Mouse (Mus musculus) CH12.LX (cell line): ENCODE data around the gene Tm7sf2. TPM values are rescaled to one million over a fixed set of nuclear protein-coding genes. Genes with fewer than 3 reads are reported as not detected.

ENCODE experiments used
- DNase-seq: peaks from one replicate; pipeline ENCODE4 v3.0.0-alpha.2; 2013; ENCODE audit errors: extremely low read depth
- H3K27ac ChIP-seq: 2 replicates; pipeline ENCODE4 v1.5.1; 2012; ENCODE audit warnings: low read depth, mild to moderate bottlenecking, control low read depth, moderate library complexity; ENCODE audit not compliant: insufficient read depth
- H3K27me3 ChIP-seq: replicated peaks from 2 replicates; pipeline ENCODE3; 2012; ENCODE audit warnings: inconsistent platforms
- H3K36me3 ChIP-seq, 2 experiments: replicated peaks in 1 of 2; 2 replicates each; pipeline versions ENCODE3 to v1.6.1; 2012; ENCODE audit warnings: inconsistent platforms in 1 of 2, low read length in 1 of 2, mild to moderate bottlenecking in 1 of 2, mixed read lengths in 1 of 2, moderate library complexity in 1 of 2; ENCODE audit not compliant: control insufficient read depth in 1 of 2, insufficient read depth in 1 of 2
- H3K4me1 ChIP-seq, 2 experiments: 2 replicates each; pipeline ENCODE4 v1.6.1; 2012; ENCODE audit warnings: inconsistent platforms in 1 of 2, moderate library complexity in 1 of 2; ENCODE audit not compliant: insufficient read depth in 2 of 2, control insufficient read depth in 1 of 2
- H3K4me2 ChIP-seq: 2 replicates; pipeline ENCODE4 v1.6.1; 2012; ENCODE audit warnings: low read depth, mild to moderate bottlenecking, control low read depth; ENCODE audit not compliant: poor library complexity, insufficient read depth, severe bottlenecking
- H3K4me3 ChIP-seq, 3 experiments: fragments of 150-350 bp in 1 of 3; sonication (generic) in 1 of 3; replicated peaks in 1 of 3; 2 replicates each; pipeline versions ENCODE3 to v1.5.1; 2011 to 2012; ENCODE audit warnings: low read depth in 2 of 3, low read length in 2 of 3, mild to moderate bottlenecking in 2 of 3, moderate library complexity in 2 of 3, control low read depth in 1 of 3, improper control_type of control experiment in 1 of 3, inconsistent platforms in 1 of 3, mixed read lengths in 1 of 3; ENCODE audit not compliant: poor library complexity in 1 of 3
- H3K79me2 ChIP-seq: replicated peaks from 2 replicates; pipeline ENCODE4 v1.6.1; 2012; ENCODE audit warnings: mild to moderate bottlenecking, moderate library complexity; ENCODE audit not compliant: control insufficient read depth, poor library complexity, insufficient read depth, severe bottlenecking; ENCODE audit errors: extremely low read depth
- H3K9ac ChIP-seq: 2 replicates; pipeline ENCODE4 v1.6.1; 2012; ENCODE audit warnings: low read depth, mild to moderate bottlenecking, control low read depth, moderate library complexity; ENCODE audit not compliant: insufficient read depth
- H3K9me3 ChIP-seq: replicated peaks from 2 replicates; pipeline ENCODE3; 2012; ENCODE audit warnings: low read length, inconsistent platforms, mixed read lengths
- BHLHE40 ChIP-seq: IDR thresholded peaks from 2 replicates; pipeline ENCODE4 v1.6.1; 2011; ENCODE audit warnings: mild to moderate bottlenecking, low read depth, low read length, improper control_type of control experiment
- CHD1 ChIP-seq: IDR thresholded peaks from 2 replicates; pipeline ENCODE4 v1.6.1; 2012; ENCODE audit warnings: low read depth, low read length, improper control_type of control experiment, inconsistent platforms
- CHD2 ChIP-seq: IDR thresholded peaks from 2 replicates; pipeline ENCODE4 v1.6.1; 2011; ENCODE audit warnings: low read length, improper control_type of control experiment
- E2F4 ChIP-seq: IDR thresholded peaks from 2 replicates; pipeline ENCODE4 v1.6.1; 2011; ENCODE audit warnings: low read depth, low read length, improper control_type of control experiment; ENCODE audit not compliant: insufficient replicate concordance
- ELF1 ChIP-seq: IDR thresholded peaks from 2 replicates; pipeline ENCODE4 v1.6.1; 2014; ENCODE audit warnings: low read depth, mild to moderate bottlenecking, inconsistent platforms, low read length, improper control_type of control experiment
- EP300 ChIP-seq: IDR thresholded peaks from 2 replicates; pipeline ENCODE4 v1.6.1; 2011; ENCODE audit warnings: low read length, improper control_type of control experiment
- ETS1 ChIP-seq: conservative IDR thresholded peaks from 2 replicates; pipeline ENCODE4 v1.6.1; 2012; ENCODE audit warnings: low read depth, mild to moderate bottlenecking, inconsistent platforms, low read length, improper control_type of control experiment, moderate library complexity
- HCFC1 ChIP-seq: IDR thresholded peaks from 2 replicates; pipeline ENCODE4 v1.6.1; 2012; ENCODE audit warnings: low read depth, mild to moderate bottlenecking, inconsistent platforms, low read length, improper control_type of control experiment
- IRF4 ChIP-seq: IDR thresholded peaks from 2 replicates; pipeline ENCODE4 v1.6.1; 2014; ENCODE audit warnings: low read depth, mild to moderate bottlenecking, inconsistent platforms, low read length, improper control_type of control experiment
- JUN ChIP-seq: IDR thresholded peaks from 2 replicates; pipeline ENCODE4 v1.6.1; 2011; ENCODE audit warnings: low read depth, mild to moderate bottlenecking, low read length, improper control_type of control experiment, moderate library complexity; ENCODE audit not compliant: insufficient read depth
- MAZ ChIP-seq: IDR thresholded peaks from 2 replicates; pipeline ENCODE4 v1.6.1; 2012; ENCODE audit warnings: low read depth, mild to moderate bottlenecking, inconsistent platforms, low read length, improper control_type of control experiment, moderate library complexity
- MEF2A ChIP-seq: IDR thresholded peaks from 2 replicates; pipeline ENCODE4 v1.6.1; 2014; ENCODE audit warnings: low read depth, mild to moderate bottlenecking, inconsistent platforms, low read length, improper control_type of control experiment, borderline replicate concordance
- MYC ChIP-seq: IDR thresholded peaks from 2 replicates; pipeline ENCODE4 v1.6.1; 2011; ENCODE audit warnings: low read depth, mild to moderate bottlenecking, improper control_type of control experiment, low read length
- NRF1 ChIP-seq: IDR thresholded peaks from 2 replicates; pipeline ENCODE4 v1.6.1; 2014; ENCODE audit warnings: low read depth, mild to moderate bottlenecking, inconsistent platforms, low read length, improper control_type of control experiment, moderate library complexity
- PAX5 ChIP-seq: IDR thresholded peaks from 2 replicates; pipeline ENCODE4 v1.6.1; 2012; ENCODE audit warnings: low read length, inconsistent platforms, mixed read lengths
- POLR2A ChIP-seq: IDR thresholded peaks from 2 replicates; pipeline ENCODE4 v1.6.1; 2011; ENCODE audit warnings: low read depth, mild to moderate bottlenecking, improper control_type of control experiment, low read length
- POLR2AphosphoS2 ChIP-seq: IDR thresholded peaks from 2 replicates; pipeline ENCODE4 v1.6.1; 2011; ENCODE audit warnings: low read depth, low read length, improper control_type of control experiment
- SIN3A ChIP-seq: IDR thresholded peaks from 2 replicates; pipeline ENCODE4 v1.6.1; 2012; ENCODE audit warnings: low read length, improper control_type of control experiment, inconsistent platforms
- TBP ChIP-seq: conservative IDR thresholded peaks from 2 replicates; pipeline ENCODE4 v1.6.1; 2011; ENCODE audit warnings: low read depth, low read length, improper control_type of control experiment
- TCF12 ChIP-seq: IDR thresholded peaks from 2 replicates; pipeline ENCODE4 v1.6.1; 2014; ENCODE audit warnings: low read depth, mild to moderate bottlenecking, inconsistent platforms, low read length, improper control_type of control experiment
- USF2 ChIP-seq: conservative IDR thresholded peaks from 2 replicates; pipeline ENCODE4 v1.6.1; 2011; ENCODE audit warnings: low read depth, low read length, improper control_type of control experiment
- ZC3H11A ChIP-seq: IDR thresholded peaks from 2 replicates; pipeline ENCODE4 v1.6.1; 2012; ENCODE audit warnings: low read depth, mild to moderate bottlenecking, inconsistent platforms, low read length, improper control_type of control experiment
- ZMIZ1 ChIP-seq: IDR thresholded peaks from 2 replicates; pipeline ENCODE4 v1.6.1; 2012; ENCODE audit warnings: low read depth, mild to moderate bottlenecking, inconsistent platforms, low read length, improper control_type of control experiment
- ZNF384 ChIP-seq: IDR thresholded peaks from 2 replicates; pipeline ENCODE4 v1.6.1; 2012; ENCODE audit warnings: low read depth, low read length, improper control_type of control experiment, inconsistent platforms
- dilution Hi-C: fragments of 300-500 bp; cut with MboI; formaldehyde crosslinking; loops from 2 replicates; pipeline ENCODE4 v1.14.3; 2020; ENCODE audit warnings: low sequenced_read_pairs; ENCODE audit not compliant: extremely low pct_unique_long_range_greater_than_20kb, extremely low pct_ligation_motif_present
- in situ Hi-C: fragments of 300-500 bp; cut with MboI; formaldehyde crosslinking; loops from 3 replicates; pipeline ENCODE4 v1.14.3; 2019; ENCODE audit warnings: low sequenced_read_pairs, low pct_ligation_motif_present, low pct_unique_long_range_greater_than_20kb, mixed read lengths
- polyA plus RNA-seq: library from polyadenylated mRNA; unstranded; fragments of >175 nt; gene quantifications from 2 replicates; pipeline ENCODE4 v1.2.1, GENCODE M21; 2012; ENCODE audit warnings: low read depth; ENCODE audit not compliant: insufficient read length
- total RNA-seq, 2 experiments: library from RNA; depleted of rRNA; stranded (reverse); fragments of 300-350 nt in 1 of 2; fragments of >200 nt in 1 of 2; gene quantifications; 2 replicates each; pipeline ENCODE4 v1.2.3; 2012 to 2014

Gene Tm7sf2
- total and polyA plus RNA-seq, 3 experiments, result 10.8 to 15.1 (median 11.7) TPM

DNA sequence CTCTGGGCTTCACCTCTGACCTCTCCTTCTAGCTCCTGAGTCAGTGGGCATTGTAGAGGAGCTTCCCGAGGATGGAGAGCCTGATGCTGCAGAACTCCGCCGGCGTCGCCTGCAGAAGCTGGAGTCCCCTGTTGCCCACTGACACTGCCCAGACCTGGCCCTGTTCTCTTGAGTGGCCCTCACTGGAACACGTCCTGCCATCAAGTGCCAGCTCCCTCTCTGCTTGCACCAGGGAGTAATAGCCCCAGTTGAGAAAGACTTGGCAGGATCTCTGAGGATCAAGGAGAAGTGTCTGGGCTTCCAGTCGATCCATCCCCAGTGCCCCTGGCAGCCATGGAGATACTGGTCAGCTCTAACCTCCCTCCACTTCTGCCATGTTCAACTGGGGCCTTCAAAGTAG lies 15.7 kb downstream of the Tm7sf2 start:
- no peak overlapping the region for H3K9ac ChIP-seq
- H3K27ac ChIP-seq, result peak overlapping the region; percentile 14; the same call in 1 of the 2 replicates
- in situ Hi-C loops (no loop called here), dilution Hi-C loops (no loop called here)
- no peak overlapping the region for H3K4me3 ChIP-seq
- H3K4me1 ChIP-seq, result peaks cover 39 to 80% of the 10 kb centered on the region in 2 experiments
- no peak overlapping the region for H3K4me2 ChIP-seq
- no peaks in the 10 kb centered on the region for H3K9me3 ChIP-seq
- H3K79me2 ChIP-seq, result peaks cover 77% of the 10 kb centered on the region
- DNase-seq, result no peak
- H3K27me3 ChIP-seq, result no peaks in the 10 kb centered on the region
- peaks cover 74 to 84% of the 10 kb centered on the region in 2 experiments for H3K36me3 ChIP-seq
- TF ChIP-seq ZMIZ1 (0 out of 2 replicates have a peak, but pooled peaks have one; percentile 0), CHD2 (no peak), ZNF384 (no peak), IRF4 (no peak), MYC (no peak), ZC3H11A (no peak), HCFC1 (no peak)
- TF ChIP-seq, all 38 proteins: peak for 1

DNA sequence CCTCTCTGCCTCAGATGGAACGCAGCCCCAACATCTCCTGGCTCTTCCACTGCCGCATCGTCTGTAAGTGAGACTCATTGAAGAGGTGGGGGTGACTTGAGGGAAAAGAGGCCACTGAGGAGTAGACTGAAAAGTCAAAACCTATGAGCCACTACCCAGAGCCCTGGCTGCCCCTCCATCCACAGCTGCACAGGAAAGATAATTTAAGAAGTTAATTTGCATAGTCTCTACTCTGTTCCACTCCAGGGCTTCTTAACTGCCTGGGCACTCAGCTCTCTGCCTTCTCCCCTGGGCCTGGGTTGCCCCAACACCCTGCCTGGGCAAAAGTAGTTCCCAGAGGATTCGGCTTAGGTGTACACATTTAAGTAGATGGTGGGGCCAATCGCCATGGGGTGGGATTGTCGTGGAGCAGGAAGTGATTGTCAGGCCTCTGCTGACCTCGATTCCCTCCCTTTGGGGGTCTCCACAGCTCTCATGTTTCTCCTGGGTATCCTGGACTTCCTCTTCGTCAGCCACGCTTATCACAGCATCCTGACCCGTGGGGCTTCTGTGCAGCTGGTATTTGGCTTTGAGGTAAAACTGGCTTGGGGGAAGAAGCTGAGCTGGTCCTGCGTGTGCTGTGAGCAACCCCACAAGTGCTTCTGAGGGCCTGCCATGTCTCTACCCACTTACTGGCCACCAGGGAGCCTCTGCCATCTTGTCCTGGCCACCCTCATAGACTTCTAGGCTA lies 19.3 kb downstream of the Tm7sf2 start:
- peak; percentile 83 for DNase-seq
- TF ChIP-seq BHLHE40, result 0 out of 2 replicates have a peak, but pooled peaks have one; percentile 6
- TF ChIP-seq ETS1, result peak; percentile 41
- TF ChIP-seq ELF1, result peak; percentile 40; the same call in 1 of the 2 replicates
- peak; percentile 80 for TF ChIP-seq EP300
- no peak for TF ChIP-seq JUN
- peak; percentile 33; the same call in 1 of the 2 replicates for TF ChIP-seq NRF1
- TF ChIP-seq E2F4, result no peak
- TF ChIP-seq TBP, result peak; percentile 81
- 0 out of 2 replicates have a peak, but pooled peaks have one; percentile 13 for TF ChIP-seq IRF4
- TF ChIP-seq CHD1, result no peak
- peak; percentile 92 for TF ChIP-seq MEF2A
- 0 out of 2 replicates have a peak, but pooled peaks have one; percentile 60 for TF ChIP-seq MYC
- peak; percentile 59; the same call in 1 of the 2 replicates for TF ChIP-seq MAZ
- TF ChIP-seq POLR2A, result peak; percentile 66
- peak; percentile 33; the same call in 1 of the 2 replicates for TF ChIP-seq CHD2
- TF ChIP-seq SIN3A, result peak; percentile 75
- TF ChIP-seq USF2, result no peak
- TF ChIP-seq POLR2AphosphoS2, result peak; percentile 31; the same call in 1 of the 2 replicates
- TF ChIP-seq PAX5, result no peak
- TF ChIP-seq TCF12, result peak; percentile 90
- peaks cover 56% of the 10 kb centered on the region for H3K79me2 ChIP-seq
- in situ Hi-C loops, result no loop called here
- no peaks in the 10 kb centered on the region for H3K9me3 ChIP-seq
- H3K27me3 ChIP-seq, result no peaks in the 10 kb centered on the region
- peaks cover 55 to 59% of the 10 kb centered on the region in 2 experiments for H3K36me3 ChIP-seq
- H3K9ac ChIP-seq, result peak overlapping the region; percentile 97
- dilution Hi-C loops, result no loop called here
- H3K4me3 ChIP-seq, result peak overlapping the region; percentile 82 to 99 (median 98)
- H3K27ac ChIP-seq, result peak overlapping the region; percentile 99
- peak overlapping the region; percentile 93 for H3K4me2 ChIP-seq
- H3K4me1 ChIP-seq, result peaks cover 37 to 66% of the 10 kb centered on the region in 2 experiments
